Mouse (Mus musculus) cerebellum, adult 8-10 months (tissue): ENCODE results near the gene Lhfp.

Experiments
- DNase-seq: peaks from one replicate; pipeline ENCODE4 v3.0.0; 2022

Gene Lhfp

GRCm38 (mm10) chr3:53173310-53174063, 132.2 kb downstream of the Lhfp start:
- DNase-seq, result peak; percentile 43

DNA sequence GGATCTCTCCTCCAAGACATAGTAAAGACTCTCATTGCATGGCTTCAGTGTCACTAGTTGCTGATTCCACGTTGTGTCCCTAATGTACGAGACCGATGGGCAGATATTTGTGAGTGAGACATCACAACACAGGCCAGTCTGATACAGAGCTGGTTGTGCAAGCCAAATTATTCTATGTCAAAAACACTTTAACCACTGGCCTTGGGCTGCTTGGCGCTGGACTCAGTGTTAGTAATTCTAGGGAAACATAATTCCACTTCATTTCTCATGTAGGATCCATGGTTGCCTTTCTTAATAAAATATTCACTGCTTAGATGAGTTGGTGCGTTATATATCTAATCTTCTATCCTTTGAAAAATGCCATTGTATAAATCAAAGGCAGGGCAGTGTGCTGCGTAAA, 138.6 kb downstream of the Lhfp start:
- no peak for DNase-seq

DNA sequence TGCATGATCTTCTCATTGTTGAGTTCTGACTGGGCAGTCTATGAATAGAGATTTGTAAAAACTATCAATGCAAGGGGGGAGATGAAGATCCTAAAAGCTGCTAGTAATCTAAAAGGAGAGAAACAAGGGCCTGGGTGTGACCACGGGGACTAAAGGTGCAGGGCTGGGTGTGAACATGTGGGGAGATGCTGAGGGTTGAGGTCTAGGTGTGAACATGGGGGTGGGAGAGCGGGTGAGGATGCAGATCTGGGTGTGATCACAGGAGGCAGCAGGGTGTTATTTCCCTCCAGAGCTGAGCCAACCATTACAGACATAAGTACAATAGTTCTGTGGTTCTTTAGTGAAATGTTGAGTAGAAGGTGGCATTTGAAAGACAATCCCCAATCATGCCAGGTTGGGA, 144.1 kb downstream of the Lhfp start:
- DNase-seq, result no peak

- DNase-seq, result no peak
These were observed 152.1 kb downstream of the Lhfp start for GRCm38 (mm10) chr3:53193441-53193840.

DNA sequence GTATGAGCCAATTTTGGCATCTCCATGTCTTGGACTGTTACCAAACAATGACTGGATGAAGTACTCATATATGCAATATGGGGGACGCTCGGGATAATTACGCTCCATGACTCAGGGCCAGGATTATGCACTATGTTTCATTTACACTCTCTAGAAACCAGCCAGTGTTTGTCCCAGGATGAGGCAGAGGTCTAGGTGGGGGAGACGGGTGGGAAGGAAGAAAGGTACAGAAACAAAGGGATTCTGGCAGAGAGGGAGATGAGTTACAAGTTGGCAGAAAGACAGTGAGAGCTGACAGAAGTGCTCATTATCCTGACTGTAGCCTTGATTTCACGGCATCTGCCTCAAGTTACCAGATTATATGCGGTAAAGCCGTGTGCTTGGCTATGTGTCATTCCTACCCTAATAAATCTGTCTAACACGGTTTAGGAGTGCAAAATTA, 154.4 kb downstream of the Lhfp start:
- no peak for DNase-seq

DNA sequence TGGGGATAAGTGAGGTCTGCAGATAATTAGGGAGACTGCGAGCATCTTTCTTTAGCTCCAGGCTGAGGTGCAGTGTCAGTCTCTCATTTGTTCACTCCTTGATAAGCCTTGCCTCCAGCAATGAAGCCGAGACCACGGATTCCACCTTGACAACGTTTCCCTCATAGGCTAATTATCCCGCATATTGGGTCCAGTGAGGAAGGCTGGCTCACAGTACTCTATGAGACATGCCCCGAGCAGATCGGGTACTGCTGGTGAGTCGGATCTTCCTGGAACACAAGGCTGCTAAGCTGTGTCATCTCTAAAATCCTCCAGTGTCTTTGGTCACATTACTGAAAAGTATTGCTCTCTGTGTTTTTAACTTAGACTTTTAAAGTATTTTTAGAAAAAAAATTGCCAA, 158.8 kb downstream of the Lhfp start:
- DNase-seq, result no peak

DNA sequence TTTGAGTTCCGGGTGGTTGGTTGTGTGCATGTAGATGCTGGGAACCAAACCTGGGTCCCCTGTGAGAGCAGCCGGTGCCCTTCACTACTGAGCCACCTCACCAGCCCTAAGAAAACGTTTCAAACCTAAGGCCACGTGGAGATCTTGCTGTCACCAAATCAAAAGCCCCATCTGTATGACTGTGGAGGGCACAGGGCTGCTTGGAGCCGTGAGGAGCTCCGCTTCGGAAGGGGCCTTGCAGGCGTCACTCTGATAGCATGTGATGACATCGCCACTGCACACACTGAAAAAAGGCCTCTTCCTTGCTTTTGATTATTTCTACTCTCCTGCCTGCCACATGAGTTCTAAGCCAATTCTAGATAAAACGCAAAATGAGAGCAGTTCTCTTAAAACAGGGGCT, 159.5 kb downstream of the Lhfp start:
- no peak for DNase-seq

DNA sequence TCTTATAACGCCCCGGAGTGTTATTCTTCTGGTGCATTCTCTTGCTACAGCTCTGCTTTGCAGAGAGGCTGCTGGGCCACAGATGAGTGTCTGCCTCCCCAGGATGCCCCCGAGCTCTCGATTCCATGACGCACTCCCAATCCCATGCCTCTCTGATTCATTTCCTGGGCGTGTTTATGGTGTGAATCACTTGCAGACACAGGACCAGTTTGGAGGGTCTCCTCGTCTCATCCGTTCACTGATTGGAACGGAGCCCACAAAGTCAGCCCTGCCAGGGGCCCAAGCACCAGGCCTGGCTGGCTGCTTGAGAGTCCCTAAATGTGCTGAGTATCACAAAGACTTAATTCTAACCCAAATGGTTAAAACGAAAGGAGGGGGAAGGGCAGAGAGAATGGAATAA, 160.3 kb downstream of the Lhfp start:
- peak; percentile 44 for DNase-seq

- peak; percentile 76 for DNase-seq
These were observed 160.9 kb downstream of the Lhfp start for GRCm38 (mm10) chr3:53202184-53202583.

DNA sequence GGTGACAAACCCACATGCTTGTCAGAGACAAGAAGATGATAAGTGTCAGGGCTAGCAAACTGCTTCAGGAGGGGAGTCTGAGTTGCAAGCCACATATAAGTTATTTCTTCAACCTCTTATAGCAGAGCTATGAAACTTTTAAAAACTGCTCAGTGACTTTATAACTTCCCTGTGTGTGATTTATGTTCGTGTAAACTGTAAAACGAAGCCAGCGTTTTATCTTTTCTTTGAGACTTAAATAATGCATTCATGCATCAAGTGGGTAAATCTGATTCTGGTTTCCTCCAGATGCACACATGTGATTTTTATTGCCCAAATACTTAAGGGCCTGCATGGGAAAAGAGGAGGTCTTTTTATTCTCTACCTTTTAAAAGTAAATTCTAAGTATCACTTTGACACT, 161.4 kb downstream of the Lhfp start:
- no peak for DNase-seq

DNA sequence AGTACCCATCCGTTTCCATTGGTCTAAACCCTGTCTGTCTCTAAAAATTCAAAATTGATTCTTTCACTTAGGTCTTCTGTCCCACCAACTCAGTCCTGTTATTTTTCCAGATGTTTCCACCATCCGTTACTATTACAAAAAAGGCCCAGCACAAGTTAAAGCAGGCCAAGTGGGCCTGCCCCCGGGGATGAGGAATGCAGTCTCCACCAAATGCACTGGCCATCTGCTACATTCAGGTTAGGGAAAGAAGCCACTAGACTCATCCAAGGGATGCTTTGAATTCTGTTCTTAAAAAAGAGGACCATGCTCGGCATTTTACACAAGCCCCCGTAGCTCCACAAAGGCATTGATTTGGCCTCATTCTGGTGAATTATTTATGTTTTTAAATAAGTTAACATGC, 162.3 kb downstream of the Lhfp start:
- DNase-seq, result peak; percentile 63

GRCm38 (mm10) chr3:53204348-53204984, 163.1 kb downstream of the Lhfp start:
- DNase-seq, result peak; percentile 54

DNA sequence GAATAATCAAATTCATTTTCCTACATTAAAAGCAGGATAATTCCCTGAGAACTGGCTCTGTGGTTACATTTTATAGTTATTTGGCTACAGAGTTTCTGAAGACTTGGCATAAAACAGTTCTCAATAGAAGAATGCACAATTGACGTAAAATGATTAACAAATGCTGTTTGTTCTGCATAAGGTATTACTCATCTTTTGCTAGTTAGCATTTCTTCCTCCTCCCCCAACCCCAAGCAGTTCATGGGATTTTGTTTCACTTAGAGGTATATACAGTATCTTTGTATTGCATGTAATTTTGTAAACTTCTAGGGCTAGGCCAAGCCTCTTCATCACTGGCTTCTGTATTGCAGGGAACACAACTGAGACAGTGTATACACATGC, 163.6 kb downstream of the Lhfp start:
- DNase-seq, result no peak

GRCm38 (mm10) chr3:53205706-53206105, 164.4 kb downstream of the Lhfp start:
- no peak for DNase-seq

DNA sequence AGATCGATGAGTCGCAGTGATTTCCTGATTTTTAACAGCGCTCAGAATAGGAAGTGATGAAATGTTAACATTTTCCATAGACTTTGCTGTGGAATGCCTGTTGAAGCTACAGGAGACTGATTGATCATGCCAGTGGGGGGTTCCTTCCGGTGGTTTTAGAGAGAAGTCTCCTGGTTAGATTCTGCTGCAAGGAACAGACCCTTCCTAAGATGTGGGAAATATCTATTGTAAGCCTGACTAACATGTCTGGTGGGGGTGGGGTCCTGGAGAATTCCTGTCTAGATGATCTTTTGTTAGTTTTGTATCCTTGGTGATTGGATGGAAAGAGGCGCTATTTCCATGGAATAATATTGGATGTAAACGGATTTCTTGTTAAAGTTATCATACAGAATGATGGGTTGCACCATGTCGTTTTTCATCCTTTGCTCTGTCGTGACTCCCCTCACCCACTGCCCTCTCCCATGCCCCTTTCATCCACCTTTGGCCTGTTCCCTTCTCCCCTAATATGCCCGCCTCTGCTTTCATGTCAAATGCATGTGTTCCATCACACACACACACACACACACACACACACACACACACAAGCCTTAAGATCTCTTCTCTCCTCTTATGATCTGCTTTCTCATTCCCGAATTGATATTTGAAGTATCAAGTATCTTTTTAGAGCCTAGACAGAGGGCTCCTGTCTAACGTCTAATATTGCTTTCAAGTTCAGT, 165.3 kb downstream of the Lhfp start:
- DNase-seq, result no peak

DNA sequence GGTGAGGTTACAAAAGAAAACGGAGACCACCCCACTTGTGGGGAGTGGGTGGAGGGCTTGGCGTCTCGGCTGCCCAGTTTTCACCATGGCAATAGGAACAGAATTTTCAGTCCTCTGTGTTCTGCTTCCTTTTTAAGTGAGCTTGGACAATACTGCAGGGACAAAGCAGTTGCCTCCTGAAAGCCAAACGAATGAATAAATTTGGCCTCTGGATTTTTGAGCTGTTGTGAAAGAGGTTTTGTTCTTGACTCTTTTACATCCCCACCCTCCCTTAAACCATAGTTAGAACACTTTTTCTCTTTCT, 165.8 kb downstream of the Lhfp start:
- DNase-seq, result no peak

DNA sequence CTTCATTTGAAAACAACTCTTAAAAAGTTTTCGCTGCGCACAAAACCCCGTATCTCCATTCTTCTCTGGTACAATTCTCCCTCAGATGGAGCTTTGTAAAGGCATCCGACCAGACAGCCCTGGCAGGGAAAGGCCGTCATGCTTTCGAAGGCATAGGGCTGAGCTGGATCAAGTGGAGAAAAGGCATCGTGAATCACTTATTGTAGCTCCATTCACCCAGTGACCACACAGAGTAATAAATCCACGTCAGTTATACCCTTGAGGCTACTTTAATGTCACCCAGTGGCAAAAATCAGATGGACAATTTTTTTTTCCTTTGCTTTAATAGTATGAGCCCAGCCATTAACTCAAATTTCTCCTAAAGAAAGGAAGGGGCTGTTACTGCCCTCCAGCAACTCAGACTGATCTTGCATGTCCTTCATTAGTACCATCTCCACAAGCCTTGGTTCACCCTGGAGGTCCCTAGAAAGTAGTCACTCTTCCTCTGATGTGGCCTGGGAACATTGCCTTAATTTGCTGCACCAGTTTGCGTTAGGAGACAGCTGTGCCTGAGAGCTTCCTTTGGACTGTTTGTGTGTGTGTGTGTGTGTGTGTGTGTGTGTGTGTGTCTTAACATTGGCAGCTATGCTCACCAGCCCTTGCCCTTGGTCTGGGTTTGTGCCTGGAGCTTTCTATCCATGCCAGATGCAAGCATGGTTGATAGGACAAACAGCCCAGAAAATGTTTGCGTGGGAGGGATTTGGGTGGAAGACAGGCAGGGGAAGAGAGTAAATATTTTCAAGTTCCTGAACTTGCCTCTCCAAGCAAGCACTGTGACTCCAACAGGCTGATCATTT, 169.6 kb downstream of the Lhfp start:
- no peak for DNase-seq

DNA sequence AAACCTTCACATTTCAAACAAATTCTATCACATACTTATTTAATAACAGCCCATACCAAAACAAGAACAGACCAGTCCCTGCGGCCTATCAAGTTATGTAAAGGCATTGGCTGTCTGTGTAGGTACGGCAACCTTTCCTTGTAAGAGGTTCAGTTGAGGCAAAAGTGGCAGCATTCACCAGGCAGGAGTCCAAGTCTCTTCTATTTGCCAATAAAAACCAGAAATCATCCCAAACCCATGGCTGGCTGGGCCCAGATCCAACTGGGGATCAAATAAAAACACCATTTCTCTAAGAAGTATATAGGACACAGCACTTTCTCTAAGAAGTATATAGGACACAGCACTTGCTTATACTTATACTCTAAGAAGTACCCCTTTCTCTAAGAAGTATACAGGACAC, 171.3 kb downstream of the Lhfp start:
- DNase-seq, result peak; percentile 51

DNA sequence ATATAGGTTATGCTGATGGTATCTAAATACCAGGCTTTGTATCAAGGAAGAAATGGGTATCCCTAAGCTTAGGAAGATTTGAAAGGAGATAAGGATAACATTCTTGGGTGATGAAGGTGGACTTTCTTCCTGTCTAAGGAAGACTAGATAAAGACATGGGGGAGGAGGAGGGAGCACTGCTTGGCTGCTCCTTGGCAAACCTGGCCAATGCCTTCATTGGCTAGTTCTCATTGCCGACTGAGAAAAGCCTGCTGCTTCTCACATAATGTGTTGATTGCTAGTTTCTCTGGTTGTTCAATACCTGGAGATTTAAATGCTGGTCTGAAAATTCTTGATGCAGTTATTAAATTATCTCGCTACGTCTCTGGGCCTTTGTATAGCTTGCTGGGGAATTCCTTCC, 172.0 kb downstream of the Lhfp start:
- DNase-seq, result no peak

DNA sequence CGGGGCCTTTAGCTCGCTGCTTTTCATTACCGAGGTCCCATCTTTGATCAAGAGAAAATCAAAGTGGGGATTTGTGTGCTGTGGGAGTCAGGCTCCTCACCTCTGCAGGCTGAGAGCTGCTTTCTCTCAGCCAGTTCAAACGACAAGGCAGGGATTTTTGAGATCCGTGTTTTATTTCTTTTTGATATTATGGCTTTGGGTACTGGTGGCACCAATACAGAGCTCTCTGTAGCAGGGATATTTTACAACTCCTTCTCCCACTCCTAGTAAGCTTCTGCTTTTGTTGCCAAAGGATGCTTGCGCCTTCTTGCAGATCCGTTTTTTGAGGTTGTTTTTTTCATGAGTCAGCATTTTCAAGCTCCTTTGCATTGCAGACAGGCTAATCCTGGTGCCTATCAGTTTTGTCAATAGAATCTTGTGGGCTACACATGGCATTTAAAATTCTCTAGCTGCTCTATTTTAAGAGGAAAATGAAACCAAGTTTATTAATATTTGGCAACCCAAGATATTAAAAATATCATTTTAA, 172.5 kb downstream of the Lhfp start:
- no peak for DNase-seq

DNA sequence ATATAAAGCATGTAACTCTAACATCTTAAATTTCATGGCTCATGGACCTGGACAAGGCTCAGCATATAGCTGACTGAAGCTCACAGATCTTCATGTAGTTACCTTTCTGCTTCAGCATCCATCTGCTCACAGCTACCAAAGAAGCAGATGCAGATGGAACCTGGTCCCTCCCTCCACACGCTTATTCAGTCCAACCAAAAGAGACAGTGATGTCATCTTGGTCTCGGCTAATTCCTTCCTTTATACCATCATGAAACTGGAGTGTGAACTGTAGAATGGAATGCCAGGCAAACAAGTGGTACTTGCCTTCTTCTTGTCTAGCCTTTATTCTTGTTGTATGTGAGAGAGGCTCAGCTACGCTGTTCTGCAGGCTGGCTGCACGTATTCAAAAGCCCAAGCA, 173.1 kb downstream of the Lhfp start:
- no peak for DNase-seq

DNA sequence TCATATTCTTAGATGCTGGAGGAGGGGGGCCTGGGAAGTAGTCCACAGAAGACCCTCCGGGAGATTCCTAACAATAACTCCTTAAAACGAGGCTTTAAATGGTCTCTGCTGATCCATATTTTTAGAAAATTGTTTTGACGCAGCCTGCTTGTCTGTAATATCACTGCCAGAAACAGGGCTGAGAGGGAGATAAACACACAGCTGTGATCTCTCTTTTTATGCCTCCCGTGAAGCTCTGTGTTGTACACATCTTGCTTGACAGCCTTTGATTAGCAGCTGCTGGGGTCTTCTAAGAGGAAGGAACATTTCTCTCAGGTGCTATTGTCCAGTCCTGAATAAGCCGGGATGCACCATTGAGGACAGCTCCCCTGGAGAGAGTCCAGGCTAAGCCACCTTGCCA, 176.4 kb downstream of the Lhfp start:
- no peak for DNase-seq
